In the genomic region with DNA sequence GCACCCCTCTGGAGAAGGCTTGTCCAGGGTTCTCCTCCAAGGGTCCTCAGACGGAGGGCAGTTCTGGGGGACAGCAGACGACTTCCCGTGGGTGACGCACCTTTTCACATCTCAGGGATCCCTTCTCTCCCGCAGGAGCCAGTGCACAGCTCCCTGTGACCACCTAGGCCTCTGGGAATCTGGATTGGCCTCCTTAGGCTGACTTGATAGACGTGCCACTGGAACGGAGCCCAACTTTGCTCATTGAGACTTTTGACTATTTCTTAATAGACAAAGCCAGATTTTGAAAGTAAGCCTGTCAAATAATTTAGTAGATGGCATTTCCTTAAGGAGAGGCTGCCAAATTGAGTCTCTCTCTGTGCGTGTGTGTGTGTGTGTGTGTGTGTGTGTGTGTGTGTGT, we compare ENCODE assay signal across 8 mouse cellular contexts. TPM values are rescaled to one million over a fixed set of nuclear protein-coding genes. Genes with fewer than 3 reads are reported as not detected.
DNase-seq lines count a peak whose midpoint lies in the region; ATAC-seq and TF ChIP-seq lines count a peak whose summit lies in the region.

No protein-coding gene starts in this region.

- intact Hi-C loops in left cerebral cortex, postnatal 4 days (cut with DNase I) = loop anchor here (10.0 kb wide), 1 partner anchor 238 kb away; no protein-coding TSS in a partner anchor
- intact Hi-C loops in left cerebral cortex, adult 2 months (cut with DNase I) = no loop called here
- intact Hi-C loops in gastrocnemius, postnatal 14 days (cut with DNase I; ENCODE audit: low total_unique reads) = loop anchor here (10.0 kb wide), 1 partner anchor 88 kb away; no protein-coding TSS in a partner anchor

- H3K36me3 ChIP-seq in limb, embryonic 12.5 days = peaks cover 24% of the 10 kb centered on the region
- 0 out of 2 replicates have a peak, but pooled peaks cover 5% of the 10 kb centered on the region for H3K36me3 ChIP-seq in neural tube, embryonic 15.5 days

- 17% methylated on average over 8 of the region's 8 CpGs for WGBS in limb, embryonic 12.5 days
- WGBS in neural tube, embryonic 15.5 days = 23% methylated on average over 8 of the region's 8 CpGs

- H3K4me2 ChIP-seq in limb, embryonic 12.5 days = peak overlapping the region; percentile 72
- H3K4me2 ChIP-seq in neural tube, embryonic 15.5 days = peak overlapping the region; percentile 85

- peak; percentile 50 for DNase-seq in left cerebral cortex, postnatal 4 days
- DNase-seq in left cerebral cortex, adult 2 months (ENCODE audit: extremely low spot score in 1 of 2, low spot score in 2 of 2) = no peak
- peak; percentile 33 for DNase-seq in gastrocnemius, postnatal 14 days
- DNase-seq in yolk sac, embryonic 10.5 days (ENCODE audit: low spot score) = no peak
- DNase-seq in urinary bladder, postnatal 10 days (ENCODE audit: low spot score) = no peak
- no peak for DNase-seq in spleen, adult 12 weeks (ENCODE audit: low spot score)

- ATAC-seq in limb, embryonic 12.5 days (ENCODE audit: insufficient number of reproducible peaks, insufficient read depth, low FRiP score, low TSS enrichment, low read depth) = no peak
- ATAC-seq in neural tube, embryonic 15.5 days (ENCODE audit: low FRiP score) = no peak

- no peak for TF ChIP-seq CTCF in left cerebral cortex, adult 2 months (IDR thresholded peaks at IDR 0.05)

- peaks cover 37% of the 10 kb centered on the region for H3K4me1 ChIP-seq in limb, embryonic 12.5 days (replicated peaks)
- H3K4me1 ChIP-seq in neural tube, embryonic 15.5 days = peaks cover 35% of the 10 kb centered on the region

- no peaks in the 10 kb centered on the region for H3K9me3 ChIP-seq in limb, embryonic 12.5 days
- no peaks in the 10 kb centered on the region for H3K9me3 ChIP-seq in neural tube, embryonic 15.5 days (replicated peaks)

- no peak overlapping the region for H3K27ac ChIP-seq in left cerebral cortex, adult 2 months
- peak overlapping the region; percentile 94 for H3K27ac ChIP-seq in limb, embryonic 12.5 days
- H3K27ac ChIP-seq in neural tube, embryonic 15.5 days (replicated peaks) = peak overlapping the region; percentile 37; the same call in 1 of the 2 replicates

- no peak overlapping the region; the same call in 1 of the 2 replicates for H3K4me3 ChIP-seq in left cerebral cortex, adult 2 months
- H3K4me3 ChIP-seq in limb, embryonic 12.5 days (replicated peaks) = peak overlapping the region; percentile 78
- H3K4me3 ChIP-seq in neural tube, embryonic 15.5 days (replicated peaks) = peak overlapping the region; percentile 69

- peak overlapping the region; percentile 84 for H3K9ac ChIP-seq in limb, embryonic 12.5 days (replicated peaks)
- H3K9ac ChIP-seq in neural tube, embryonic 15.5 days (replicated peaks) = peak overlapping the region; percentile 64

- peaks cover 6% of the 10 kb centered on the region for H3K27me3 ChIP-seq in limb, embryonic 12.5 days
- peaks cover 18% of the 10 kb centered on the region for H3K27me3 ChIP-seq in neural tube, embryonic 15.5 days (replicated peaks)

RNA-seq across cellular contexts. Expression of gene Shisa2, which starts 1.6 kb away (rescaled TPM):
- total RNA-seq in left cerebral cortex, postnatal 4 days (2021) = 1 to 10 TPM; 8.1 to 8.6 TPM
- 1 to 10 TPM; 3.2 to 3.7 TPM for total RNA-seq in left cerebral cortex, adult 2 months (2021)
- 10 to 100 TPM; 47.3 to 50.9 TPM for total RNA-seq in gastrocnemius, postnatal 14 days (2021)
- polyA plus RNA-seq in limb, embryonic 12.5 days (2016; fragmentation: Nextera tagmentation; extraction: Ambion mirVana) = 89.9 and 96.0 TPM in 2 replicates
- polyA plus RNA-seq in neural tube, embryonic 15.5 days (2015; fragmentation: Nextera tagmentation; extraction: Ambion mirVana) = 6.0 and 12.5 TPM in 2 replicates

RNA-seq across cellular contexts. Expression of gene Cdadc1, which starts 29.0 kb away (rescaled TPM):
- 10 to 100 TPM; 28.3 to 31.5 TPM for total RNA-seq in left cerebral cortex, postnatal 4 days (2021)
- 10 to 100 TPM; 67.2 to 69.9 TPM for total RNA-seq in left cerebral cortex, adult 2 months (2021)
- 10 to 100 TPM; 19.3 to 20.3 TPM for total RNA-seq in gastrocnemius, postnatal 14 days (2021)
- polyA plus RNA-seq in limb, embryonic 12.5 days (2016; fragmentation: Nextera tagmentation; extraction: Ambion mirVana) = 33.1 and 35.5 TPM in 2 replicates
- polyA plus RNA-seq in neural tube, embryonic 15.5 days (2015; fragmentation: Nextera tagmentation; extraction: Ambion mirVana) = 31.1 and 37.6 TPM in 2 replicates

Comparison
In these comparisons a context has a peak if more than half of its experiments do, and no peak if none do; other contexts are left out.
1. DNase-seq: peak in left cerebral cortex, postnatal 4 days (single experiment) and gastrocnemius, postnatal 14 days (single experiment); none in left cerebral cortex, adult 2 months (0 of 2), yolk sac, embryonic 10.5 days (single experiment), urinary bladder, postnatal 10 days (single experiment) and spleen, adult 12 weeks (single experiment).
2. RNA of gene Shisa2, which starts 1.6 kb away (total RNA-seq): 47.3 to 50.9 TPM in gastrocnemius, postnatal 14 days; 8.1 to 8.6 TPM in left cerebral cortex, postnatal 4 days and 3.2 to 3.7 TPM in left cerebral cortex, adult 2 months; every median in the first group is over 4 times any median in the second.